Mouse (Mus musculus): ENCODE measurements around the gene Smap2. TPM values are rescaled to one million over a fixed set of nuclear protein-coding genes. Genes with fewer than 3 reads are reported as not detected.

Smap2 gene
- polyA plus RNA-seq, 1 experiment: 139 TPM

GRCm38 (mm10) chr4:120953667-120954066 is 63.4 kb downstream of the Smap2 start:
- Histone ChIP-seq H3K4me1 (ENCODE audit: control insufficient read depth, insufficient read depth, low read length) (peaks cover 42% of the 10 kb centered on the region), H3K27ac (ENCODE audit: insufficient read depth, low read depth, low read length) (no peak overlapping the region), H3K4me3 (ENCODE audit: insufficient read depth, low read length) (no peak overlapping the region)
- no peak for TF ChIP-seq POLR2A (IDR thresholded peaks at IDR 0.05; ENCODE audit: borderline replicate concordance, low read depth, low read length)
- no peak for TF ChIP-seq CTCF (IDR thresholded peaks at IDR 0.05; ENCODE audit: low read depth, low read length)

- TF ChIP-seq POLR2A (IDR thresholded peaks at IDR 0.05; ENCODE audit: borderline replicate concordance, low read depth, low read length) (no peak), CTCF (IDR thresholded peaks at IDR 0.05; ENCODE audit: low read depth, low read length) (no peak)
- H3K4me3 ChIP-seq (ENCODE audit: insufficient read depth, low read length): no peak overlapping the region
- H3K27ac ChIP-seq (ENCODE audit: insufficient read depth, low read depth, low read length): no peak overlapping the region
- H3K4me1 ChIP-seq (ENCODE audit: control insufficient read depth, insufficient read depth, low read length): peaks cover 42% of the 10 kb centered on the region
Measured at GRCm38 (mm10) chr4:120953038-120953437, 64.0 kb downstream of the Smap2 start.

GRCm38 (mm10) chr4:120952163-120952562 is 64.9 kb downstream of the Smap2 start:
- H3K4me3 ChIP-seq (ENCODE audit: insufficient read depth, low read length): peak overlapping the region; percentile 85
- peak overlapping the region; percentile 92 for H3K27ac ChIP-seq (ENCODE audit: insufficient read depth, low read depth, low read length)
- peaks cover 42% of the 10 kb centered on the region for H3K4me1 ChIP-seq (ENCODE audit: control insufficient read depth, insufficient read depth, low read length)
- TF ChIP-seq POLR2A (IDR thresholded peaks at IDR 0.05; ENCODE audit: borderline replicate concordance, low read depth, low read length): no peak
- no peak for TF ChIP-seq CTCF (IDR thresholded peaks at IDR 0.05; ENCODE audit: low read depth, low read length)

GRCm38 (mm10) chr4:120951428-120951973 is 65.5 kb downstream of the Smap2 start, which contains the start of gene Zfp69:
Zfp69 (minus strand) TSS chr4:120951699.
- Histone ChIP-seq H3K27ac (ENCODE audit: insufficient read depth, low read depth, low read length) (peak within 1 kb of the TSS; percentile 92), H3K4me3 (ENCODE audit: insufficient read depth, low read length) (peak within 1 kb of the TSS; percentile 85), H3K4me1 (ENCODE audit: control insufficient read depth, insufficient read depth, low read length) (peaks cover 42% of the 10 kb centered on the region)
- TF ChIP-seq CTCF (IDR thresholded peaks at IDR 0.05; ENCODE audit: low read depth, low read length) (no peak), POLR2A (IDR thresholded peaks at IDR 0.05; ENCODE audit: borderline replicate concordance, low read depth, low read length) (peak; percentile 30; the same call in 1 of the 2 replicates)

DNA sequence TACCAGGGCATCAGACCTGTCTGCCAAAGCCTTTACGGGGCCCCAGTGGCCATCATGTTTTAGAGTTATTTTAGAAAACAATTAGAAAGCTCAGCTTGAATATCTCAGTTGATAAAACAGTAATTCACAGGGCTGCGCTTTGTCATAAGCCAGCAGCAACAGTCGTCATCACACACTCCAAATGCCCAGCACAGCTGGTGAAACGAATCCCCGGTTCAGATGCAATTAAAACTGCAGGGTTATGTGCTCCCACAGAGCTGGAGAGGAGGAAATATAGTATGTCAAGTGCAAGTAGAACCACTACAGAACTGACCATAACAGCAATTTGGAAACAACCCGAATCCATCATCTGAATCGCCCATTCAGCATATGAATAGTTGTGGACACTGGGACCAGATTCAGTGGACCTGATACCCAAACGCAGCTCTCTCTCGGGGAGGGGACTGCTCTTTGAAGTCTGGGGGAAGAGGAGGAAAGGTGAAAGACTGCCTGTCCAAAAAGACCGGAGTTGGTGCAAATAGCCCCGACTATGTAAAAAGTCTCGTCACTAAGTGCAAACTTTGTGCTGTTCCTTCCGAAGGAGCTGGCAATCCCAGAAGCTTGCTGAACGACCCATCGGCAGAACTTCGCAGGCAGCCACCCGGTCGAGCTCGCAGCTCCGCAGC is 66.2 kb downstream of the Smap2 start:
- no peak for TF ChIP-seq CTCF (IDR thresholded peaks at IDR 0.05; ENCODE audit: low read depth, low read length)
- TF ChIP-seq POLR2A (IDR thresholded peaks at IDR 0.05; ENCODE audit: borderline replicate concordance, low read depth, low read length): no peak
- Histone ChIP-seq H3K4me1 (ENCODE audit: control insufficient read depth, insufficient read depth, low read length) (peaks cover 38% of the 10 kb centered on the region), H3K27ac (ENCODE audit: insufficient read depth, low read depth, low read length) (peak overlapping the region; percentile 33), H3K4me3 (ENCODE audit: insufficient read depth, low read length) (peak overlapping the region; percentile 85)

DNA sequence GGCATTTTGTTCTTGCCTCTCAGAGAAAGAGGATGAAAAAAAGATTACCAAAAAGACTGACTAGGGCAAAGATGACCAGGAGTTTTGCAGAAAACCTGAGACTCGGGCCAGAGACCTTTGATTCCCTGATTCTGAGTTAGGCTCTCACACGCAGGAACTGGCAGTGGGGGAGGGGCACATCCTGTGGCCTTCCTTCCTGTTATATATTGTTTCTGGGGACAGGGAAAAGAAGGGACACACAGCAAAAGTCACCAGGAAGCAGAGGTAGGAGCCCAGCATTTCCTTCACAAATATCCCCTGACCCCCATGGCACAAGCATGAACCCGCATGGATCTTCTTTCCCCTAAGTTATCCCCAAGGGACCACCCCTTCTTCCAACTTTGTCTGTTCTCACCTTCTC is 68.1 kb downstream of the Smap2 start:
- H3K4me1 ChIP-seq (ENCODE audit: control insufficient read depth, insufficient read depth, low read length): peaks cover 40% of the 10 kb centered on the region
- peak overlapping the region; percentile 8; the same call in 1 of the 2 replicates for H3K27ac ChIP-seq (ENCODE audit: insufficient read depth, low read depth, low read length)
- TF ChIP-seq POLR2A (IDR thresholded peaks at IDR 0.05; ENCODE audit: borderline replicate concordance, low read depth, low read length) (no peak), CTCF (IDR thresholded peaks at IDR 0.05; ENCODE audit: low read depth, low read length) (no peak)
- H3K4me3 ChIP-seq (ENCODE audit: insufficient read depth, low read length): peak overlapping the region; percentile 21; the same call in 1 of the 2 replicates

GRCm38 (mm10) chr4:120935006-120935405 is 82.0 kb downstream of the Smap2 start:
- TF ChIP-seq POLR2A (IDR thresholded peaks at IDR 0.05; ENCODE audit: borderline replicate concordance, low read depth, low read length): no peak
- no peak for TF ChIP-seq CTCF (IDR thresholded peaks at IDR 0.05; ENCODE audit: low read depth, low read length)
- H3K4me1 ChIP-seq (ENCODE audit: control insufficient read depth, insufficient read depth, low read length): peaks cover 4% of the 10 kb centered on the region; the same call in 1 of the 2 replicates
- no peak overlapping the region for H3K4me3 ChIP-seq (ENCODE audit: insufficient read depth, low read length)
- no peak overlapping the region for H3K27ac ChIP-seq (ENCODE audit: insufficient read depth, low read depth, low read length)

DNA sequence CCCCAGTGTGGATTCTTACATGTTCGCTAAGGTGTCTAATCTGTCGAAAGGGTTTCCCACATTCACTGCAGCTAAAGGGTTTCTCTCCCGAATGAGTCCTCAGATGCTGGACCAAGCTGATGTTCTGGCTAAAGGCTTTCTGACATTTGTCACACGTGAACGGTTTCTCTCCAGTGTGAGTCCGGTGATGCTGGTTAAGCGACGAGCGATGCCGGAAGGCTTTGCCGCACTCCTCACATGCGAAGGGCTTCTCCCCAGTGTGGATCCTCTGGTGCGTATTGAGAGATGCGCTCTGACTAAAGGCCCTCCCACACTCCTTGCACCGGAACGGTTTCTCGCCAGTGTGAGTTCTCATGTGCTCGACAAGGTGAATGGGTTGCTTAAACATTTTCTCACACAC is 86.3 kb downstream of the Smap2 start:
- Histone ChIP-seq H3K4me3 (ENCODE audit: insufficient read depth, low read length) (no peak overlapping the region), H3K27ac (ENCODE audit: insufficient read depth, low read depth, low read length) (no peak overlapping the region), H3K4me1 (ENCODE audit: control insufficient read depth, insufficient read depth, low read length) (peaks cover 8% of the 10 kb centered on the region; the same call in 1 of the 2 replicates)
- TF ChIP-seq CTCF (IDR thresholded peaks at IDR 0.05; ENCODE audit: low read depth, low read length): no peak
- no peak for TF ChIP-seq POLR2A (IDR thresholded peaks at IDR 0.05; ENCODE audit: borderline replicate concordance, low read depth, low read length)

DNA sequence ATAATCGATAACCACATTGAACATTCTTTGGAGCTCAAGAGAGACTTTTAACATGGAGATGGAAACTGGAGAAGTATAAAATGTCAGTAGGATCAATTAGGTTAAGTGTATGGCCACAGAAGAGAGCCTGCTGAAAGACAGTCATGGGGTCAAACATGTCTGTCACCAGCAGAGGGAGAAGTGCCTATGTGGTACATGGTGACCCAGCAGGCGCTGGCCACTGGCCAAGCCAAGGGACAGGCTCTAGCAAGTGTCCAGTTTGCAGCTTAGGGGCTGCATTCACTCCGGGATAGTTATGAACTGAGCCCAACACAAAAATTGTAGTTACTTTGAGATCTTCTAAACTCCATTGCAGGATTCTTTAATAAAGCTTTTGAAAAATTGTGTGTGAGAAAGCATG is 88.4 kb downstream of the Smap2 start:
- Histone ChIP-seq H3K4me1 (ENCODE audit: control insufficient read depth, insufficient read depth, low read length) (peaks cover 4% of the 10 kb centered on the region; the same call in 1 of the 2 replicates), H3K27ac (ENCODE audit: insufficient read depth, low read depth, low read length) (no peak overlapping the region), H3K4me3 (ENCODE audit: insufficient read depth, low read length) (no peak overlapping the region)
- no peak for TF ChIP-seq POLR2A (IDR thresholded peaks at IDR 0.05; ENCODE audit: borderline replicate concordance, low read depth, low read length)

DNA sequence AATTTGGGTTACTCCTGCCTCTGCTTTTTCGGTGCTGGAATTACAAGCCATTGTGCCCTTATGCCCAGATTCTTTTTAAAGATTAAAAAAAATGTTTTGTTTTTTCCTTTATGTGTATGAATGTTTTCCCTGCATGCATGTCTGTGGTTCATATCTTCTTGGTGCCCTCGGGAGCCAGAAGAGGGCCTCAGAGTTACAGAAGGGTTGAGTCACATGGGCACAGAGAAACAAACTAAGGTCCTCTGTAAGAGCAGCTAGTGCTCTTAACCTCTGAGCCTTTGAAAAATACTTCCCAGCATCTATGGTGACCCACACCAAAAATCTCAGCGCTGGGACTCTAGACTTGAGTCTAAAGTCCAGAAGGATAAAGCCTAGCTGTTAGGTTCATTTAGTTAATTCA is 91.7 kb downstream of the Smap2 start:
- H3K27ac ChIP-seq (ENCODE audit: insufficient read depth, low read depth, low read length): peak overlapping the region; percentile 85
- peak overlapping the region; percentile 95; the same call in 1 of the 2 replicates for H3K4me3 ChIP-seq (ENCODE audit: insufficient read depth, low read length)
- TF ChIP-seq CTCF (IDR thresholded peaks at IDR 0.05; ENCODE audit: low read depth, low read length): no peak
- TF ChIP-seq POLR2A (IDR thresholded peaks at IDR 0.05; ENCODE audit: borderline replicate concordance, low read depth, low read length): no peak
- peaks cover 7% of the 10 kb centered on the region; the same call in 1 of the 2 replicates for H3K4me1 ChIP-seq (ENCODE audit: control insufficient read depth, insufficient read depth, low read length)
